Mouse (Mus musculus): Measurements from ENCODE around the gene Bloc1s5. TPM values are rescaled to one million over a fixed set of nuclear protein-coding genes. Genes with fewer than 3 reads are reported as not detected.
"Not testable (repeated sequence)": the region's sequence is repeated elsewhere in the genome, so short reads cannot be mapped to it uniquely, and the experiment has no call there.

Bloc1s5 gene
- polyA plus RNA-seq, 1 experiment from 2014 or later, result 13.2 TPM

GRCm38 (mm10) chr13:38641414-38641813 is 6.5 kb upstream of the Bloc1s5 start:
- TF ChIP-seq CTCF (IDR thresholded peaks at IDR 0.05), result no peak
- in situ Hi-C loops (cut with MboI; ENCODE audit: low pct_unique_long_range_greater_than_20kb), result no loop called here
- CTCF ChIA-PET, result no interaction called here
- no peak for DNase-seq (ENCODE audit: low read depth, low spot score)
- no peak for ATAC-seq
- POLR2A ChIA-PET, result no interaction called here
- no peaks in the 10 kb centered on the region for H3K27me3 ChIP-seq

- POLR2A ChIA-PET, result no interaction called here
- CTCF ChIA-PET, result no interaction called here
- no peak for TF ChIP-seq CTCF (IDR thresholded peaks at IDR 0.05)
- ATAC-seq (no peak), DNase-seq (ENCODE audit: low read depth, low spot score) (no peak)
- no peaks in the 10 kb centered on the region for H3K27me3 ChIP-seq
- in situ Hi-C loops (cut with MboI; ENCODE audit: low pct_unique_long_range_greater_than_20kb), result no loop called here
Observed at GRCm38 (mm10) chr13:38640961-38641360, 6.1 kb upstream of the Bloc1s5 start.

GRCm38 (mm10) chr13:38638694-38639093 is 3.8 kb upstream of the Bloc1s5 start:
- H3K27me3 ChIP-seq, result no peaks in the 10 kb centered on the region
- POLR2A ChIA-PET, result no interaction called here
- in situ Hi-C loops (cut with MboI; ENCODE audit: low pct_unique_long_range_greater_than_20kb), result no loop called here
- CTCF ChIA-PET, result no interaction called here
- no peak for TF ChIP-seq CTCF (IDR thresholded peaks at IDR 0.05)
- DNase-seq (ENCODE audit: low read depth, low spot score) (no peak), ATAC-seq (no peak)

- ATAC-seq, result peak; percentile 8
- in situ Hi-C loops (cut with MboI; ENCODE audit: low pct_unique_long_range_greater_than_20kb), result no loop called here
- H3K27me3 ChIP-seq, result no peaks in the 10 kb centered on the region
- no peak for TF ChIP-seq CTCF (IDR thresholded peaks at IDR 0.05)
- ChIA-PET POLR2A (interaction anchor here (0.9 kb wide), 1 partner anchor 23 kb away, joined by 3 read pairs; no protein-coding TSS in a partner anchor), CTCF (no interaction called here)
- DNase-seq (ENCODE audit: low read depth, low spot score), result no peak
Observed at GRCm38 (mm10) chr13:38634256-38634799, 581 bp downstream of the Bloc1s5 start.

- DNase-seq (ENCODE audit: low read depth, low spot score) (no peak), ATAC-seq (no peak)
- no peak for TF ChIP-seq CTCF (IDR thresholded peaks at IDR 0.05)
- ChIA-PET CTCF (no interaction called here), POLR2A (no interaction called here)
- H3K27me3 ChIP-seq, result no peaks in the 10 kb centered on the region
- in situ Hi-C loops (cut with MboI; ENCODE audit: low pct_unique_long_range_greater_than_20kb), result no loop called here
Observed at GRCm38 (mm10) chr13:38633287-38634000, 1.5 kb downstream of the Bloc1s5 start.

GRCm38 (mm10) chr13:38632556-38632955 is 2.4 kb downstream of the Bloc1s5 start:
- no peak for TF ChIP-seq CTCF (IDR thresholded peaks at IDR 0.05)
- no peak for ATAC-seq
- in situ Hi-C loops (cut with MboI; ENCODE audit: low pct_unique_long_range_greater_than_20kb), result no loop called here
- no peak for DNase-seq (ENCODE audit: low read depth, low spot score)
- H3K27me3 ChIP-seq, result no peaks in the 10 kb centered on the region
- POLR2A ChIA-PET, result no interaction called here
- CTCF ChIA-PET, result interaction anchor here (0.8 kb wide), 1 partner anchor 119 kb away, joined by 3 read pairs; no protein-coding TSS in a partner anchor

- CTCF ChIA-PET, result interaction anchor here (1.2 to 2.0 kb wide), 2 partner anchors 10 to 391 kb away, joined by 3 to 4 read pairs; no protein-coding TSS in a partner anchor
- POLR2A ChIA-PET, result no interaction called here
- no peak for TF ChIP-seq CTCF (IDR thresholded peaks at IDR 0.05)
- in situ Hi-C loops (cut with MboI; ENCODE audit: low pct_unique_long_range_greater_than_20kb), result no loop called here
- DNase-seq (ENCODE audit: low read depth, low spot score) (no peak), ATAC-seq (no peak)
- H3K27me3 ChIP-seq, result no peaks in the 10 kb centered on the region
Observed at GRCm38 (mm10) chr13:38626229-38626525, 8.7 kb downstream of the Bloc1s5 start.

- in situ Hi-C loops (cut with MboI; ENCODE audit: low pct_unique_long_range_greater_than_20kb), result no loop called here
- ATAC-seq, result no peak
Observed at GRCm38 (mm10) chr13:38625492-38626228, 9.2 kb downstream of the Bloc1s5 start.

GRCm38 (mm10) chr13:38624292-38624902 is 10.5 kb downstream of the Bloc1s5 start:
- no peaks in the 10 kb centered on the region for H3K27me3 ChIP-seq
- in situ Hi-C loops (cut with MboI; ENCODE audit: low pct_unique_long_range_greater_than_20kb), result no loop called here
- ATAC-seq (no peak), DNase-seq (ENCODE audit: low read depth, low spot score) (no peak)
- TF ChIP-seq CTCF (IDR thresholded peaks at IDR 0.05), result no peak
- ChIA-PET CTCF (no interaction called here), POLR2A (no interaction called here)

More at GRCm38 (mm10) chr13:38625492-38626228, 9.2 kb downstream of the Bloc1s5 start:
- DNase-seq (ENCODE audit: low read depth, low spot score), result no peak
- ChIA-PET CTCF (interaction anchor here (2.0 kb wide), 1 partner anchor 9 kb away, joined by 4 read pairs; no protein-coding TSS in a partner anchor), POLR2A (no interaction called here)
- no peaks in the 10 kb centered on the region for H3K27me3 ChIP-seq
- no peak for TF ChIP-seq CTCF (IDR thresholded peaks at IDR 0.05)

GRCm38 (mm10) chr13:38623296-38623695 is 11.6 kb downstream of the Bloc1s5 start:
- ATAC-seq, result no peak
- CTCF ChIA-PET, result no interaction called here
- no peak for TF ChIP-seq CTCF (IDR thresholded peaks at IDR 0.05)
- POLR2A ChIA-PET, result no interaction called here
- H3K27me3 ChIP-seq, result no peaks in the 10 kb centered on the region
- in situ Hi-C loops (cut with MboI; ENCODE audit: low pct_unique_long_range_greater_than_20kb), result no loop called here
- DNase-seq (ENCODE audit: low read depth, low spot score), result no peak

- H3K27me3 ChIP-seq; POLR2A ChIA-PET; in situ Hi-C loops (cut with MboI; ENCODE audit: low pct_unique_long_range_greater_than_20kb); DNase-seq (ENCODE audit: low read depth, low spot score); ATAC-seq; CTCF ChIA-PET: not testable (repeated sequence)
Observed at GRCm38 (mm10) chr13:38618001-38618630, 16.8 kb downstream of the Bloc1s5 start.
